Mouse (Mus musculus): ENCODE data around the gene Mms19. TPM values are rescaled to one million over a fixed set of nuclear protein-coding genes. Genes with fewer than 3 reads are reported as not detected.
A peak's percentile ranks its signal among the peaks of the same experiment; 100 is the strongest.

Gene Mms19
- total RNA-seq, 2 experiments from 2014 or later, result 15.5 to 24.2 TPM

- DNase-seq, result peak; percentile 47
Measured at GRCm38 (mm10) chr19:41898860-41899259, 82.1 kb downstream of the Mms19 start.

GRCm38 (mm10) chr19:41896319-41896711 is 84.6 kb downstream of the Mms19 start:
- DNase-seq, result no peak

- peak; percentile 88 for DNase-seq
Measured at GRCm38 (mm10) chr19:41895460-41896318, 85.3 kb downstream of the Mms19 start, which contains the start of gene Rrp12. TSS of gene Rrp12 (minus strand) at chr19:41896173.

DNA sequence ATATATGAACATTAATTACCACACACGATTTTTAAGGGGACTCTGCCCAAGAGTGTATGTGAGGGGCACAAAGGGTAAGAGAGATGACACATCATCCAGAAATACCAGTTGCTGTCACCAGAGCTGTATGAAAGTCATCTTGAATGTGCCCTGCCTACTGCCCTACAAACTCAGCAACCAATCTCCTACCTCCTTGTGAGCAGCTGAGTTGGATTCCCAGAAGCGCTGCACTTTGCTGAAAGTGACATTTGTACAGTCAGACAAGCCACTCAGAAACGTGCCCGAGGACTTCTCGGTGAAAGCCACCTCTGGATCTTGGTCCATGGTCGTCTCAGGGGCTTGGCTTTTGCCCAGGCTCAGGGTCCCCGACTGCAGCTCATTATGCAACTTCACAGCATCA is 86.0 kb downstream of the Mms19 start:
- DNase-seq, result no peak

Other genes with a start within 250 kb of the Mms19 start
- gene Slit1, start 237.5 kb downstream of the Mms19 start, total RNA-seq (2021), result 1 to 10 TPM; 3.8 to 5.7 TPM
- gene Arhgap19, start 179.1 kb downstream of the Mms19 start, total RNA-seq (2021), result 1 to 10 TPM; 7.6 to 8.6 TPM
- 10 to 100 TPM in 1 of 2 experiments, 1 to 10 TPM in 1; 8.6 to 11.7 TPM for gene Frat1, start 151.2 kb downstream of the Mms19 start, total RNA-seq (2021)
- gene Frat2, start 133.0 kb downstream of the Mms19 start, total RNA-seq (2021), result 1 to 10 TPM; 4.8 to 7.1 TPM
- 10 to 100 TPM; 12.6 to 12.8 TPM for gene Rrp12, start 85.0 kb downstream of the Mms19 start, total RNA-seq (2021)
- gene Pgam1, start 69.2 kb downstream of the Mms19 start, total RNA-seq (2021), result 100 to 1,000 TPM; 536 to 564 TPM
- 10 to 100 TPM; 24.3 to 25.5 TPM for gene Exosc1, start 47.7 kb downstream of the Mms19 start, total RNA-seq (2021)
- gene Zdhhc16, start 47.7 kb downstream of the Mms19 start, total RNA-seq (2021), result 10 to 100 TPM; 30.7 to 36.7 TPM
- gene Ubtd1, start 606 bp upstream of the Mms19 start, total RNA-seq (2021), result 10 to 100 TPM; 17.1 to 20.2 TPM
- gene Ankrd2, start 54.8 kb upstream of the Mms19 start, total RNA-seq (2021), result 1 to 10 TPM; 2.2 to 5.9 TPM
- gene Hoga1, start 64.5 kb upstream of the Mms19 start, total RNA-seq (2021), result 10 to 100 TPM; 24.6 to 39.9 TPM
- gene 4933411K16Rik, start 71.1 kb upstream of the Mms19 start, total RNA-seq (2021), result 1 to 10 TPM in 1 of 2 experiments, under 1 TPM in 1; 0.75 to 1.3 TPM
- gene Morn4, start 105.2 kb upstream of the Mms19 start, total RNA-seq (2021), result 1 to 10 TPM; 6.5 to 9.7 TPM
- gene Pi4k2a, start 109.3 kb upstream of the Mms19 start, total RNA-seq (2021), result 10 to 100 TPM; 37.0 to 41.3 TPM
- 10 to 100 TPM; 15.9 to 33.2 TPM for gene Avpi1, start 147.9 kb upstream of the Mms19 start, total RNA-seq (2021)
- 10 to 100 TPM; 42.0 to 46.4 TPM for gene Marveld1, start 166.2 kb upstream of the Mms19 start, total RNA-seq (2021)
- gene Zfyve27, start 182.8 kb upstream of the Mms19 start, total RNA-seq (2021), result 10 to 100 TPM; 36.9 to 52.9 TPM
- gene Sfrp5, start 221.1 kb upstream of the Mms19 start, total RNA-seq (2021), result 1 to 10 TPM; 5.1 to 6.2 TPM